ENCODE assay signal across 8 mouse cellular contexts in genomic region chr8:84731371-84732177, GRCm38 (mm10). TPM values are rescaled to one million over a fixed set of nuclear protein-coding genes. Genes with fewer than 3 reads are reported as not detected.
A peak's percentile ranks its signal among the peaks of the same experiment; 100 is the strongest.
DNase-seq lines count a peak whose midpoint lies in the region; ATAC-seq and TF ChIP-seq lines count a peak whose summit lies in the region.

No protein-coding gene starts in this region.

- no peaks in the 10 kb centered on the region for H3K9me3 ChIP-seq in heart, embryonic 14.5 days (ENCODE audit: control insufficient read depth, low read length)
- no peaks in the 10 kb centered on the region for H3K9me3 ChIP-seq in heart, postnatal 0 days (replicated peaks; ENCODE audit: control insufficient read depth, low read length)
- H3K9me3 ChIP-seq in midbrain, embryonic 12.5 days: no peaks in the 10 kb centered on the region

- H3K4me3 ChIP-seq in heart, embryonic 14.5 days (ENCODE audit: control insufficient read depth in 1 of 2, insufficient read depth in 1 of 2, low read depth in 1 of 2, low read length in 2 of 2): no peak overlapping the region
- H3K4me3 ChIP-seq in brown adipose tissue, adult 24 weeks (ENCODE audit: insufficient read depth, low read depth, low read length): no peak overlapping the region
- no peak overlapping the region for H3K4me3 ChIP-seq in heart, postnatal 0 days (ENCODE audit: low read depth, low read length)
- no peak overlapping the region for H3K4me3 ChIP-seq in midbrain, embryonic 12.5 days

- H3K4me1 ChIP-seq in heart, embryonic 14.5 days (ENCODE audit: control insufficient read depth in 2 of 2, insufficient read depth in 2 of 2, low read length in 2 of 2): peaks cover 63 to 72% of the 10 kb centered on the region in 2 experiments
- peaks cover 55% of the 10 kb centered on the region for H3K4me1 ChIP-seq in brown adipose tissue, adult 24 weeks (ENCODE audit: control insufficient read depth, insufficient read depth, insufficient read length, low read length)
- peaks cover 58% of the 10 kb centered on the region for H3K4me1 ChIP-seq in heart, postnatal 0 days (ENCODE audit: control insufficient read depth, insufficient read depth)
- H3K4me1 ChIP-seq in midbrain, embryonic 12.5 days: peaks cover 56% of the 10 kb centered on the region

- peaks cover 12% of the 10 kb centered on the region; the same call in 1 of the 2 replicates for H3K36me3 ChIP-seq in heart, embryonic 14.5 days (ENCODE audit: control insufficient read depth, insufficient read depth, low read length)
- H3K36me3 ChIP-seq in heart, postnatal 0 days (replicated peaks; ENCODE audit: control insufficient read depth, insufficient read depth, low read length): peaks cover 11% of the 10 kb centered on the region
- peaks cover 4% of the 10 kb centered on the region; the same call in 1 of the 2 replicates for H3K36me3 ChIP-seq in midbrain, embryonic 12.5 days

- no peak for TF ChIP-seq CTCF in heart, postnatal 0 days (IDR thresholded peaks at IDR 0.05; ENCODE audit: low read depth)

- peak overlapping the region; percentile 9; the same call in 1 of the 2 replicates for H3K4me2 ChIP-seq in heart, embryonic 14.5 days (ENCODE audit: low read length)
- 0 out of 2 replicates have a peak overlapping the region, but pooled peaks have one; percentile 8 for H3K4me2 ChIP-seq in heart, postnatal 0 days (ENCODE audit: low read depth, low read length)
- H3K4me2 ChIP-seq in midbrain, embryonic 12.5 days (replicated peaks): 0 out of 2 replicates have a peak overlapping the region, but pooled peaks have one; percentile 7

- 70% methylated on average over 11 of the region's 11 CpGs for WGBS in heart, embryonic 14.5 days
- WGBS in heart, postnatal 0 days: 52% methylated on average over 11 of the region's 11 CpGs
- 71% methylated on average over 11 of the region's 11 CpGs for WGBS in midbrain, embryonic 12.5 days

- no peak for TF ChIP-seq EP300 in heart, postnatal 0 days (IDR thresholded peaks at IDR 0.05; ENCODE audit: low read depth)

- peak overlapping the region; percentile 53; the same call in 1 of the 2 replicates for H3K9ac ChIP-seq in heart, embryonic 14.5 days (ENCODE audit: low read length)
- H3K9ac ChIP-seq in heart, postnatal 0 days (replicated peaks; ENCODE audit: low read depth, low read length): no peak overlapping the region
- no peak overlapping the region for H3K9ac ChIP-seq in midbrain, embryonic 12.5 days (replicated peaks)

- peak; percentile 13 for ATAC-seq in heart, embryonic 14.5 days (ENCODE audit: insufficient number of reproducible peaks, insufficient read depth, low FRiP score, low read depth)
- no peak for ATAC-seq in heart, postnatal 0 days (ENCODE audit: insufficient read depth, low read depth)
- ATAC-seq in midbrain, embryonic 12.5 days (ENCODE audit: low FRiP score, low read depth): no peak

- no peaks in the 10 kb centered on the region for H3K27me3 ChIP-seq in heart, embryonic 14.5 days (ENCODE audit: control insufficient read depth, insufficient read depth, low read length)
- H3K27me3 ChIP-seq in heart, postnatal 0 days (ENCODE audit: control insufficient read depth, insufficient read depth, low read length): no peaks in the 10 kb centered on the region
- H3K27me3 ChIP-seq in midbrain, embryonic 12.5 days: peaks cover 76% of the 10 kb centered on the region

- peak overlapping the region; percentile 78 to 82 for H3K27ac ChIP-seq in heart, embryonic 14.5 days (replicated peaks in 1 of 2; ENCODE audit: control insufficient read depth in 1 of 2, insufficient read depth in 1 of 2, low read depth in 2 of 2, low read length in 2 of 2)
- peak overlapping the region; percentile 46 for H3K27ac ChIP-seq in brown adipose tissue, adult 24 weeks (replicated peaks; ENCODE audit: low read depth, low read length)
- peak overlapping the region; percentile 70 for H3K27ac ChIP-seq in heart, postnatal 0 days (ENCODE audit: low read depth)
- H3K27ac ChIP-seq in midbrain, embryonic 12.5 days (replicated peaks): peak overlapping the region; percentile 89

- DNase-seq in heart, adult 8-10 months (ENCODE audit: low spot score): no peak
- no peak for DNase-seq in heart, postnatal 0 days (ENCODE audit: low spot score)
- DNase-seq in urinary bladder, postnatal 36 days (ENCODE audit: low spot score in 2 of 2): no peak
- DNase-seq in frontal cortex, adult 2 months (ENCODE audit: extremely low spot score in 1 of 2, low spot score in 1 of 2): no peak
- DNase-seq in B cell, adult 2 months: no peak

RNA-seq across cellular contexts. Expression of gene G430095P16Rik, which starts 8.8 kb away (rescaled TPM):
- polyA plus RNA-seq in heart, embryonic 14.5 days (2014; fragmentation: Nextera tagmentation; extraction: Ambion mirVana): 5.2 and 5.9 TPM in 2 replicates
- total RNA-seq in heart, adult 8-10 months (2022): under 1 TPM in 1 of 4 experiments, not detected in 3; 0.66 TPM
- polyA plus RNA-seq in brown adipose tissue, adult 24 weeks (2012; ENCODE audit: insufficient read depth, insufficient read length, missing spikeins): 1.9 TPM in 1 of 2 replicates, not detected in the other
- total RNA-seq in heart, postnatal 0 days (2014; rRNA removed; ENCODE audit: low replicate concordance): 1.0 TPM in 1 of 2 replicates, not detected in the other
- polyA plus RNA-seq in heart, postnatal 0 days (2015; fragmentation: Nextera tagmentation; extraction: Ambion mirVana): 3.0 and 3.1 TPM in 2 replicates
- 2.0 and 2.4 TPM in 2 replicates for polyA plus RNA-seq in midbrain, embryonic 12.5 days (2016; fragmentation: Nextera tagmentation; extraction: Ambion mirVana)
- 0.36 TPM in 1 of 2 replicates, not detected in the other for polyA plus RNA-seq in frontal cortex, adult 2 months (2012; rRNA removed)

RNA-seq across cellular contexts. Expression of gene Lyl1, which starts 30.3 kb away (rescaled TPM):
- polyA plus RNA-seq in heart, embryonic 14.5 days (2014; fragmentation: Nextera tagmentation; extraction: Ambion mirVana): 12.1 and 13.7 TPM in 2 replicates
- 1 to 10 TPM; 3.5 to 4.8 (median 4.3) TPM for total RNA-seq in heart, adult 8-10 months (2022)
- polyA plus RNA-seq in brown adipose tissue, adult 24 weeks (2012; ENCODE audit: insufficient read depth, insufficient read length, missing spikeins): 2.9 and 3.1 TPM in 2 replicates
- total RNA-seq in heart, postnatal 0 days (2014; rRNA removed; ENCODE audit: low replicate concordance): 4.4 and 4.8 TPM in 2 replicates
- 8.7 and 9.8 TPM in 2 replicates for polyA plus RNA-seq in heart, postnatal 0 days (2015; fragmentation: Nextera tagmentation; extraction: Ambion mirVana)
- polyA plus RNA-seq in midbrain, embryonic 12.5 days (2016; fragmentation: Nextera tagmentation; extraction: Ambion mirVana): 3.5 and 5.6 TPM in 2 replicates
- 2.9 and 4.1 TPM in 2 replicates for polyA plus RNA-seq in frontal cortex, adult 2 months (2012; rRNA removed)

RNA-seq across cellular contexts. Expression of gene Nacc1, which starts 43.9 kb away (rescaled TPM):
- 15.1 and 17.4 TPM in 2 replicates for polyA plus RNA-seq in heart, embryonic 14.5 days (2014; fragmentation: Nextera tagmentation; extraction: Ambion mirVana)
- total RNA-seq in heart, adult 8-10 months (2022): 10 to 100 TPM; 26.7 to 36.0 (median 33.4) TPM
- polyA plus RNA-seq in brown adipose tissue, adult 24 weeks (2012; ENCODE audit: insufficient read depth, insufficient read length, missing spikeins): 19.0 and 22.9 TPM in 2 replicates
- 68.0 and 83.6 TPM in 2 replicates for total RNA-seq in heart, postnatal 0 days (2014; rRNA removed; ENCODE audit: low replicate concordance)
- polyA plus RNA-seq in heart, postnatal 0 days (2015; fragmentation: Nextera tagmentation; extraction: Ambion mirVana): 6.2 and 6.9 TPM in 2 replicates
- 20.8 and 25.0 TPM in 2 replicates for polyA plus RNA-seq in midbrain, embryonic 12.5 days (2016; fragmentation: Nextera tagmentation; extraction: Ambion mirVana)
- 79.7 and 79.8 TPM in 2 replicates for polyA plus RNA-seq in frontal cortex, adult 2 months (2012; rRNA removed)

RNA-seq across cellular contexts. Expression of gene Trmt1, which starts 45.5 kb away (rescaled TPM):
- polyA plus RNA-seq in heart, embryonic 14.5 days (2014; fragmentation: Nextera tagmentation; extraction: Ambion mirVana): 46.1 and 50.0 TPM in 2 replicates
- 10 to 100 TPM; 30.9 to 41.7 (median 38.5) TPM for total RNA-seq in heart, adult 8-10 months (2022)
- 25.1 and 33.4 TPM in 2 replicates for polyA plus RNA-seq in brown adipose tissue, adult 24 weeks (2012; ENCODE audit: insufficient read depth, insufficient read length, missing spikeins)
- total RNA-seq in heart, postnatal 0 days (2014; rRNA removed; ENCODE audit: low replicate concordance): 98.3 and 116 TPM in 2 replicates
- 28.4 and 29.5 TPM in 2 replicates for polyA plus RNA-seq in heart, postnatal 0 days (2015; fragmentation: Nextera tagmentation; extraction: Ambion mirVana)
- 53.6 and 58.8 TPM in 2 replicates for polyA plus RNA-seq in midbrain, embryonic 12.5 days (2016; fragmentation: Nextera tagmentation; extraction: Ambion mirVana)
- polyA plus RNA-seq in frontal cortex, adult 2 months (2012; rRNA removed): 143 and 157 TPM in 2 replicates
